Mouse (Mus musculus) right cerebral cortex, postnatal 14 days (tissue): ENCODE data around the gene Pdk2.

Experiments used
- DNase-seq: peaks from one replicate; pipeline ENCODE4 v3.0.0; 2022

Gene Pdk2

DNA sequence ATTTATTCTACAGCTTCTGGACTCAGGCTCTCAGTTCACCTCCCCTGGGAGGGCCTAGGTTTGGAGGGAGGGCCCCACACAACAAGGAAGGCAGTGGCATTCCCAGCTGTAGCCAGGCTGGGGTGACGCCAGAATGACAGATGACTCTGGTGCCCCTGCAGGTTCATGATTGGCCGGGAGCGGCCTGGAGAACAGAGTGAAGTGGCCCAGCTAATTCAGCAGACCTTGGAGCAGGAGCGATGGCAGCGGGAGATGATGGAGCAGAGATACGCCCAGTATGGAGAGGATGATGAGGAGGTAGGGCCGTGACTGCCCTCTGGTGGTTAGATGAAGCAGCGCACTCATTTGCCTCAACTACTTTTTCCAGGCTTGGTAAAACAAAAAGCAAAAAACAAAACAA, 40.1 kb downstream of the Pdk2 start:
- peak; percentile 62 for DNase-seq

DNA sequence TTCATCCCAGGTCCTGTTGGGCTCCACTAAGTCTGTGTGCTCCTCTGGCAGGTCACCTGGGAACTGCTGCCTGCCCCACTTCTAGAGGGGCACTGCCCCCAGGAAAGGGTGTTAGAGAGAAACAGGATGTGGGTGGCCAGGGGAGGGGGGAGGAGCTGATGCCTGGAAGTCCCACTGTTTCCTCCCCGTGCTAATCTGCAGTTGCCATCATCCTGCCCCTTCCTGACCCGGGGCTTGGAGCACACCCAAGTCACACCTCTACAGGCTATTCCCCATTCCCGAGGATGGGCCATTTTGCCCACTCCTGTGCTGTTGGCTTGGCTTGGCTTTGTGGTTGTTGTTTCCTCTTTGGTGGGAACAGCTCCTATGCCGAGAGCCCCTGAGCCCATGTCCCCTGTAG, 40.6 kb downstream of the Pdk2 start:
- no peak for DNase-seq

DNA sequence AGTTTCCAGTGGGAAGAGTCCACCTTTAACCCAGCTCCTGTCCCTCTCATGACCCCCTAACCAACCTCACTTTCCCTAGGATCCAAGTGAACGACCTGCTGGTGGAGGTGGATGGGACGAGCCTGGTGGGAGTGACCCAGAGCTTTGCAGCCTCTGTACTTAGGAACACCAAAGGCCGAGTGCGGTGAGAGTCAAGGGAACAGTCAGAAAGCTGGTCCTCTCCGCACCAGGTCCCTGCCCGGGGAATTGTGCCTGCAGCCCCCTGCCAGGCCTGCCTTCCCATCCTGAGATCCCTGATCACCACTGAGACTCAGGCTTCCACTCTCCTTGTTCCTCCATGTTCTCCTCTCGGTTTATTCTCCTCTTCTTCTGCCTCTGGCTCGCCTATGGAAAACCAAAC, 41.0 kb downstream of the Pdk2 start:
- no peak for DNase-seq

DNA sequence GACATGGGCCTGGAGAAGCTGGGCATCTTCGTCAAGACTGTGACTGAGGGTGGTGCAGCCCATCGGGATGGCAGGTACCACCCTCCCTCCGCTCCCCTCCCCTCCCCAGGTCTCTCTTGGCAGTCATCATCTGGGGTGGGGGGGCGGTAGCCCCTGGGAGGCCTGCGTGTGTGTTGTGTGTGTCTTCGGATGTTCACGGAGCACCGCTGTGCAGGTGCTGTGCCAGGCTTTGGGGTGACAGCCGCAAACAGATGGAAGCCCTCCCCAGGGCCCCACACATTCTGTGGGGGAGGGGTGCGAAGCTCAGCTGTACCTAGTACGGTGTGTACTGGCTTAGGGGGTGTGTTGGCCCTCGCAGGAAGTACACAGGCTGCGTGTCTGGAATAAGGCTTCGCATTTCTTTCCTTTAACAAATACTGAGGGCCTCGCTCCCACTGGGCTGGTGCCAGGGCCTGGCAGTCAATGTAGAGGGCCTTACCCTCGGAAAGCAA, 43.1 kb downstream of the Pdk2 start:
- no peak for DNase-seq

DNA sequence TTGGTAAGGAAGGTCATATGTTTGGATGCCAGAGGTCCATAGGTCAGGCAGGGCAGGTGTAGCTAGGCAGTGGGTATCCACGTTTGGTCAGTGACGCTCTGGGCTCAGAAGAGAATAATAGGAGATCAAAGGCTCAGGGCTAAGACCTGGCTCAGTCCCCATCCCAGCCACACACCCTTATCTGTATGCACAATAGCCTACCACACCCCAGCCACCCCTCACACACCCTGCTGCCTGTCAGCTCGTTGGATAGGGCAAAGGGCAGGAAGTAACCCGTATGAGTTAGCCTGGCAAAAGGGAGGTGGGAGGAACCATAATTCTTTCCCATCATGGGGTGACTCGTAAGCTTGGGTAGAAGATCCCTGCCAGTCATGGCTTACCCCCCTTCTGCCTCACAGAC, 43.6 kb downstream of the Pdk2 start:
- no peak for DNase-seq

DNA sequence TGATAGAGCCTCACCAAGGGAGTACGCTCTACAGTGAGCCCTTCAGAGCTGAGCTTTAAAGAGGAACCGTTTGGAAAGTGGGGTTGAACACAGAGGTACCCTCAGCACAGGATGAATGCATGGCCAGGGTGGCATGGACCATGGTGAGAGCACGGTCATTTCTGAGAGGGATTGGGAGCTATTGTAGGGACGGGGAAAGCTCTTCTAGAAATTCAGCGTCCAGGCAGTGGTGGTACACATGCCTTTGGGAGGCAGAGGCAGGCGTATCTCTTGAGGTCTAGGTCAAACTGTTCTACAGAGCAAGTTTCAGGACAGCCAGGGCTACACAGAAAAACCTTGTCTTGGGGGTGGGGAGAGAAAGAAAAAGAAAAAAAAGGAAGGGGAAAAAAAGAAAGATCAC, 44.2 kb downstream of the Pdk2 start:
- DNase-seq, result no peak

DNA sequence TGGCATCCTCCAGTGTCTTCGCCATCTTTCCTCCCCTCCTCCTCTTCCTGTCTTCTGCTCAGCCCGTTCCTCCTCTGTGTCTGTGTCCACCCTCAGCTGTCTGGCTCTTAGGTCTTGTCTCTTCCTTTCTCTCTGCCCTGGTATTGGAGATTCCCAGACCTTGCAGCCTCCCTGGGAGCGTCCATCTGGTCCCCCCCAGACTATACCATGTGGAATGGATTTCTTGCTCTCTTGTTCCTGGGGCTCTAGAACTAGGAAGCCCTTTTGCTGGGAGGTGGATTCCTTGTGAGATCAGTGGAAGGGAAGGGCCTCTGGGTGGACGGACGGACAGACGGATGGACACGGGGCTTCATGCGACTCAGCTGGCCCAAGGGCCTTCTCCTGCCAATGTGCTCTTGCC, 45.1 kb downstream of the Pdk2 start:
- no peak for DNase-seq

DNA sequence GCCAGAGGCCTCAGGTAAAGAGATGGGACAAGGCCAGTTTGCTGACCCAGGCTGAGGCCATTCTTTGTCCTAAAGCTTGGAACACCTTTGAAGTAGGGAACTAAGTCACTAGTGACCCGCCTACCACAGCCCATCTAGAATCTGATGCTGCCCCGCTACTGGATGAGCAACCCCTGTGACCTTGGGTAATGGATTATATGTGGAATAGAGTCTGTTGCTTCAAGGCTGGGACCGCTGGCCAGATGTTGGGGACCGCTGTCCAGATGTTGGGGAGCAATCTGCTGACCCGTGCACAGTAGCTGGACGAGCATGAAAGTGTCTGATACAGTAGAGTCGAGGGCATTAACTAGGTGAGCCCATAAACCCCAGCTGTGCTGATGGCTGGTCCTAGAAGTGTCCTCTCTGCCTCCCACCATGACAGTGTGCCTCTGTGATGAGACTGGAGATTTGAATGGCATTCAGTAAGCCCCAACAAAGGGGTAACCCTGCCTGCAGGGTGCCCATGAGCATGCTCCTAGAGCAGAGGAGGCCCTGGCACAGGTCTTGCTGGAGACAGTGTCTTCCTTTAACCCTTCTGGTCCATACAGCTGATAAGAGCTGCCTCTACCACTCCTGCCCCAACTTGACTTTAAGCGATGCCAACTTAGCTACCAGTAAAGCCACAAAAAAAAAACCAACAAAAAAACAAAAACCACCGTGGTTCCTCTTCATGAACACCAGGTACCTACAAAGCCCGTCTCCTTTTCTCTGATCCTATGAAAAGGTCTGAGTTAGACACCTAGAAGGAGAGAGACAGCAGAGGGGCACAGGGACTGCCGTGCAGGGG, 46.0 kb downstream of the Pdk2 start:
- DNase-seq, result no peak

DNA sequence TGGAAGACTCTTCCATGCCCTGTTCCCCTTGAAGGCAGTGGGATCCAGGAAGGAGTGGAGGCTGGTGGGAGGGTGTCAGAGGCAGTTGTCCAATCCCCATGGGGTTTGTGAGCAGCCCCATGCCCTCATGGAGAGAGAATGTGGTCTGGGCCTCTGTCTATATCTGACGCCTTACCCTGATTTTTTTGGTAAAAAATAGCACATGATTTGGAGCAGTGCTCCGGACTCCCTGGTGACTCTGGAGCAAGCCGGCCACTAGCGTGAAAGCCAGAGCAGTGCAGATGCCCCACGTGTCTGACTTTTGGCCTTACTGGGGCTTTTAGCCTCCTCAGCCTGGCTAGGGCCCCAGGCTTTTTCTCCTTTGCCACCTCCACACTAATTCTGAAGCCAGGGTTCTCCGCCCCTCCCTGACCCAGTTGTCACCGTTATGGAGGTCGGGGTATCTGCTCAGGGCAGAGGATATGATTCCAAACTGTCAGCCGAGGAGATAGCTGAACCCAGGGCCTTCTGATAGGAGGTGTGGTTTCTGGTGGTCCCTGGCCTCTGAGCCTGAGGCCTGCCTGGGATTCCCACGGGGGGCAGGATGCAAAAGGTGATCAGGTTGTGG, 46.8 kb downstream of the Pdk2 start:
- DNase-seq, result no peak

DNA sequence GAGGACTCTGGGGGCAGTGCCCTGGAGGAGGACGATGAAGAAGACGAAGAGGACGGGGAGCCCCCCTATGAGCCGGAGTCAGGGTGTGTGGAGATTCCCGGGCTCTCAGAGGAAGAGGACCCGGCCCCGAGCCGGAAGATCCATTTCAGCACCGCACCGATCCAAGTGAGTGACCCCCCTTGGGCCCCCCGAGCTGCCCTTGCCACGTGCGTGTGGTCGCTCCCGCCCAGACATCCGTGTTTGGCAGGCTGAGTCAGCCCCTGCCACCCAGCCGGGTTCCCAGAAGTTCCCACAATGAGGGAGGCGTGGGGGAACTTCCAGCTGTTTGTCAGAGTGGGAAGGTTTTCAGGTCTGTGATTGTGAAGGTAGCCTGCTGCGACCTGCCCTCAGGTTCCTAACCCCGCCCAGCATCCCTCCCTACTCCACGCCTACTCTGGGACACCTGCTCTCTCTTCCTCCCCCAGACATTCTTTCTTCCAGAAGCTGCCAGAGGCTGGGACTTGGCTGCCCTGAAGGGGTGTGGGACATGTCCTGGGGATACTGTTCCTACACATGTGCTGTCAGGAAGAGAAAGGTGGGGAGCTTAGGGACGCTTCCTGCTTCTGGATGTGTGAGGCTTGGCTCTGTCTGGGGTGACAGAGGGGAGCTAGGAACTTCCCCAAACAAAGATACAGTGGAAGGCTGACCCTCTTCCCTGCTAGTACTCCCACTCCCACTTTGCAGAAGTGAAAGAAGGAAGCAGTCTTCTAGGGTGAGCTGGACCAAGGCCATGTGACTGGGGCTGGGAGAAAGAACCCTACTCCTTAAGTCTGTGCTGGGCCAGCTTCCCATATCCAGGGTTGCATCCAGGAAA, 48.2 kb downstream of the Pdk2 start:
- no peak for DNase-seq

DNA sequence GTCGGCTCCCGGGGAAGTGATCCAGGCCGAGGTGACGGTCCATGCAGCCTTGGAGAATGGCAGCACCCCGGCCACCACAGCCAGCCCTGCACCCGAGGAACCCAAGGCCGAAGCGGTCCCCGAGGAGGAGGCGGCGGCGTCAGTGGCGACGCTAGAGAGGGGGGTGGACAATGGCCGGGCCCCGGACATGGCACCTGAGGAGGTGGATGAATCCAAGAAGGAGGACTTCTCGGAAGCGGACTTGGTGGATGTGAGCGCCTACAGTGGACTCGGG, 48.7 kb downstream of the Pdk2 start:
- DNase-seq, result no peak

DNA sequence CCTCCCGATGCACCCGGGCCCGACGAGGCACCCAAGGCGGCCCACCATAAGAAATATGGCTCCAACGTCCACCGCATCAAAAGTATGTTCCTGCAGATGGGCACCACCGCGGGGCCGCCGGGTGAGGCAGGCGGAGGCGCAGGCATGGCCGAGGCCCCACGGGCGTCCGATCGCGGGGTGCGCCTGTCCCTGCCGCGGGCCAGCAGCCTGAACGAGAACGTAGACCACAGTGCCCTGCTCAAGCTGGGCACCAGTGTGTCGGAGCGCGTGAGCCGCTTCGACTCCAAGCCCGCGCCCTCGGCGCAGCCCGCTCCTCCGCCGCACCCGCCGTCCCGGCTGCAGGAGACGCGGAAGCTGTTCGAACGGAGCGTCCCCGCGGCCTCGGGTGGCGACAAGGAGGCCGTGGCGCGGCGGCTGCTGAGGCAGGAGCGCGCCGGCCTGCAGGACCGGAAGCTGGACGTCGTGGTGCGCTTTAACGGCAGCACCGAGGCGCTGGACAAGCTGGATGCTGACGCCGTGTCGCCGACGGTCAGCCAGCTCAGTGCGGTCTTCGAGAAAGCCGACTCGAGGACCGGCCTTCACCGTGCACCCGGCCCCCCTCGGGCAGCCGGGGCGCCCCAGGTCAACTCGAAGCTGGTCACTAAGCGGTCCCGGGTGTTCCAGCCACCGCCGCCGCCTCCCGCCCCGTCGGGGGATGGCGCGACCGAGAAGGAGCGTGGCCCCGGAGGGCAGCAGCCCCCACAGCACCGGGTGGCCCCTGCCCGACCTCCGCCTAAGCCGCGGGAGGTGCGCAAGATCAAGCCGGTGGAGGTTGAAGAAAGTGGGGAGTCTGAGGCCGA, 49.3 kb downstream of the Pdk2 start:
- DNase-seq, result no peak

DNA sequence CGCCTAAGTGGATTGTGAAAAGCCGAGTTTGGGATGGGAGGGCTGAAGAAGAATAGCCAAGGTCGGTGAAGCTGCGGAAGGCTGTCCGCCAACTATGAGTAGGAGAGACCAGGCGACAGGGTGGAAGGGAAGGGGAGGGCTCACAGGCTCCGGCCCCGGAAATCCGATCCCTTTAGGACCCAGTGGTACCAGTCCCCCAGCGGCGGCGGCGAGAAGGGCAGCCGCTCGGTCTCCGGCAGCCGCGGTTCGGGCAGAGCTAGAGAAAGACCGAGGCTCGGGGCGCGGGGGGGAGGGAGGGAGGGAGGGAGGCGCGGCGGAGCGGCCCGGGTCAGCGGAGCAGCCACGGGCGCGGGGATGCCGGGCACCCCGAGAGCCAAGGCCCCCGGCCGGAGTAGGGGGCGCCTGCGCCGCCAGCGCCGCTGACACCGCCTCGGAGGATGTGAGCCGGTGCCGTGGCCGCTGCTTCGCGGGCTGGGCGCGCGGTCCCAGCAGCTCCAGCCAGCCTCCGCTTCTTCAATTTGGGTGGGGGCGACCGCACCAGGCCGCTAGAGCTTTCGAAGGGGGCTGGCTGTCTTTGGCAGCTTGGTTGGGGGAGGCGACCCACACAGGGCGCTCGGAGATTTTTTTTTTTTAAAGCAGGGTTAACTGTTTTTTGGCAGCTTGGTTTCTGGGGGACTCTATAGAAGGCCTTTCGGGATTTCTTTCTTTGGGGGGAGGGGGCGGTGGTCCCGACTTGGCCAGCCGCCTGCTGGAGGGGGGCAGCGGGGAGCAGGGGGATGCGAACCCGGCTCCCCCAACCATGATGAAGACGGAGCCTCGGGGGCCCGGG, 50.2 kb downstream of the Pdk2 start, which contains the start of gene Ppp1r9b:
Gene Ppp1r9b (plus strand): TSS at position 287 of the 829 bp plus-strand sequence.
- peak; percentile 93 for DNase-seq

DNA sequence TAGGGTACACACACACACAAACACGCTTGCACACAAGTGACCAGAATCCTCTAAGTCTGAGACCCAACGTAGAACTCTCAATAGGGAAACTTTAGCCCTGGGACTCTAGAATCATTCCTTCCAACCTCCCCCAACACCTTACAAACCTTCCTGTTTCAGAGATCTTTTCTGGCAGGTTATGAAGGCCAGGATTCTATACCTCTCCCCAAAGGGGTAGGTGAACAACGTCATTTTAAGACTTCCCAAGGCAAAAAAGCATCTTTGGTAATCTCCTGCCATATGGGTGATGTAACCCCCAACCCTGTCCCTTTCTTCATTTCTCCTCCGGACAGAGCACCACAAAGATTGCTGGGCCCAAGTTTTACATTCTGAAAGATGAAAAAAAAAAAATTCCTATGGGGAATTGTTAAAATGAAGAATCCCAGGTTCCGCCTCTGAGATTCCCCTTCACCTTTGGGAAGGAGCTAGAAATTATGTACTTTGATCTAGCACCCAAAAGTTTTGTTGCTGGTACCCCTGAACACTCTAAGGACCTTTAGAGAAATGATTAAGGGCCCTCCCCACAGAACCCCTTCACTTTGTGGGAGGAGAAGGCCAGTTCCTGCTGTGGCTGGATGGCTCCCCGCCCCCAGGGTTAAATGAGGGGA, 50.9 kb downstream of the Pdk2 start:
- DNase-seq, result no peak

DNA sequence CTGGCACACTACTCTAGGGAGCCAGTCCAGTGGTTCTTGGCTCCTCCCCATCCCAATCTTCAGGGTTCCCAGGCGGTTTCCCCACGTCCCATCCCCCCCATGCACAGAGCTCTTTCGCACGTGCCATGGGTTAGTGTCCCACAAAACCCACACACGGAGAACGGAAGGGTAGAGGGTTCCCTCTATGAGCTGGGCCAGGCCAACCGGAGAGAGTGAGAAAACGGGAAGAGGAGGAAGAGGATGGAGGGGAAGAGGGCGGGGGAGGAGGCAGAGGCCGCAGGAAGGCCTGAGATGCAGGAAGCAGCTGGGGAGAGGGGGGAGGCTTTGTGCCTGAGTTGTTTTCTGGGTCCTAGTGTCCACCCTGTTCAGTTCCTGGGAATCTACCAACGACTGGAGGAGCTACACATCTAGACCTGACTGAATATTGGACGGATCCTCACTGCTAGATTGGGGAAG, 51.6 kb downstream of the Pdk2 start:
- DNase-seq, result peak; percentile 75

DNA sequence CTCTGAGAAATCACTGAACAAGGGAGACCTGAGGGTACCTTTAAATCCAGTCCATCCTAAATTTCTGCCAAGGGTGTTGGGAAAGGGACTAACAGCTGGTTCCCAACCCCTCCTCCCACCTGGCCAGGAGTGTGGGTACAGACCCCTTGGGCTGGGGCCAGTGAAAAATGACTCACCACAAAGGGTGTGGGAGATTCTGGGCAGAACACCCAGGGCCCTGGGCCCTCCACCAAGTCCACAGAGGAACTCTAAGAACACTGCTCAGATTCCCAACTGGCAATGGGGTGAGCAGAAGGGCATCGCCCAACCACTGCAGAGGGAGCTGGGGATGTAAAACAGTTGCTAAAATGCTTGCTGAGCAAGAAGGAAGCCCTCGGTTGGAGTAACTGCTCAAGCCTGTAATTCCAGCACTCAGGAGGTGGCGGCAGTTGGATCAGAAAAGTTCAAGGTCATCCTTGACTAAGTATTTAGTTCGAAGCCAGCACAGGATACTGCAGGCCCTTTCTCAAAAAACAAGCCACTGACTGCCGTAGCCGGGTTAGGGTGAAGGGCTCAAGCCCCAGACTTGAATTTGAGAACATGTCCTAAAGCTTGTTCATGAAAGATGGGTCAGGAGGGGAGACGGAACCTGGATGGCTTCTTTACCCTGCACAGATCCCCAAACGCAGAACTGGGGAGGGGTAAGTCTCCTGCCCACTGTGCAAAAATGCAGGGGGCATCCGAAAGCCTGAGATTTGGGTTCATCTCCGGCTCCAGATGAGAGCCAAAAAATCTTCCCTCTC, 52.2 kb downstream of the Pdk2 start:
- DNase-seq, result no peak

DNA sequence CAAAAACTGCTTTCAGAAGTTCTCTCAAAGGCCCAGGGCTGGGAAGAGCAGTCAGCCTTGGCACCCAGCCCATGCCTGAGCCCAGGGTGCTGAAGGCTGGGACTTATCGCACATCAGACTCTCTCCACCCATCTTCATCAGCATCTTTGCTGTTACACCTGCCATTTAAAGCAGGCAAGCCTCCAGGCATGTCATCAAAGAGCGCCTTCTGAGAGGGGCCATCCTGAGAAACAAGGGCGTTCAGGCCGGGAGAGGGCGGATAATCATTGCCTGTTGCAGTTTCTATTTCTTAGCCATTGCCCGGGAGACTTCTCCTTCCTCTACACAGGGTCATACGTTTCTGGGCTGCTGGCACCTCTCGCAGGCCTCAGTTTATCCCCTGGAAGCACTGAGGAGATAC, 53.3 kb downstream of the Pdk2 start:
- DNase-seq, result no peak

DNA sequence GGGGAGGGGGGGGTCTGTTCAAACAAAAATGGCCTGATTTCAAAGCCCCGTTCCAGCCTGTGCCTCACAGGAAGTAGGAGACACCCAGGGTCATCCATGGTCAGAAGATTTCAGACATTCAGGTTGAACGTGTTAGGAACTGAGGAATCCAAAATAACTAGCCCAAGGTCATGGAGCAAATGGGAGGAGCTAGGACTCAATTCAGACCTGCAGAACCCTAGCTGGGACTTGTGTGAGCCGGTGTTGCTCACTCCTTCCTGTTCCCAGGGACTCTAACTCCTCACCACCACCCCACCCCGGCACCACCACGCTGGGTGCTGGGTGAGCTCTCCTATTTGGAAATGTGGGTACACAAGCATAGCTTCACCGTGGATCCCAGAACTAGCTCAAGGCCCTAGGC, 53.8 kb downstream of the Pdk2 start:
- no peak for DNase-seq

DNA sequence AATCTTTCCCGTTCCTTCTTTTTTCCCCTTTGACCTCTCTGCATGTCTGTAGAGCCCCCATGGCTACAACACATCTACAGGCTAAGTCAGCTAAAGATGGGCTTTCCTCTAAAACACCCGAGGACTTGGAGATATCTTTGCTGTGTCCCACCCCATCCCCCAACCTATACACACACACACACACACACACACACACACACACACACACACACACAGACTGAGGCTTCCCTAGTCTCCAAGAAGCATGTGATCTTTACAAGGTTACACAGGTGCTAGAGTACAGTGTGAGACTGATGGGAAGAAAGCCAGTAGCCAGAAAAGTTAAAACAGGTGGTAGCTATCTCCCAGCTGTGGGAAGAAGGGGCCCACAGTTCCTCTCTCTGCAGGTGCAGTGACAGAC, 54.7 kb downstream of the Pdk2 start:
- DNase-seq, result no peak

DNA sequence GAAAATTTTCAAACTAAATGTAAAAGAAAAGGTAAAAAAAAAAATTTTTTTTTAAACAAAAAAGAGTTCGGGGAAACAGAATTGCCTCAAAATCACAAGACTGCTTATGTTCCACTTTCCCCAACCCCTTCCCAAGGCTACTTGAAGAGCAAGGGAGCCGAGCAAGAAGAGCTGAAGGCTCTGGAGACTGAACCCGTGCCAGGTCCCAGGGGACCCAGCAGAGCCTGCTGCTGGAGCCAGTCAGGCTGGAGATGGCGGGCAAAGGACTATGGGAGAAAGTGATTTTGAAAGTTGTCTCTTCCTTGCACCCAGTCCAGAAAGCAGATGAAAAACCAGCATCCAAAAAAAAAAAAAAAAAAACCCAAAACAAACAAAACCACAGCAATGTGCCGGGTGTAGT, 55.3 kb downstream of the Pdk2 start:
- no peak for DNase-seq

DNA sequence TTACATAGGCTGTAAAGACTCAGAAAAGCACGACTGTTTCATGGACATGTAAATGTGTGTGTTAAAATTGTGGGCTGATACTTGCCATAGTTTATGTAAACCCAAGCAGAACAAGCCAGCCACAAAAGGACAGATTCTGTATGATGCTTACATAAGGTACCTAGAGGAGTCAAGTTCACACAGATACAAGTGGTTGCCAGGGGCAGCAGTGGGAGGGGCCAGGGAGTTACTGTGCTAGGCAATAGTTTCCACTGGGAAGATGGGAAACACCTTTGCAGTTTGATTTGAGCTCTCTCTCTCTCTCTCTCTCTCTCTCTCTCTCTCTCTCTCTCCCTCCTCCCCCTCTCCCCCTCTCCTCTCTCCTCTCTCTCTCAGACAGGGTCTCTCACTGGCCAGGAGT, 56.0 kb downstream of the Pdk2 start:
- no peak for DNase-seq
